Mouse (Mus musculus) ovary, adult 18-20 months (tissue): ENCODE data around the gene Tuba1c.
"Not testable (repeated sequence)": the region's sequence is repeated elsewhere in the genome, so short reads cannot be mapped to it uniquely, and the experiment has no call there.

Experiments
- DNase-seq: peaks from one replicate; pipeline ENCODE4 v3.0.0; 2022; ENCODE audit warnings: low spot score, mixed read lengths

Gene Tuba1c

GRCm38 (mm10) chr15:99030585-99031387 lies 1.1 kb downstream of the Tuba1c start:
- peak; percentile 32 for DNase-seq

GRCm38 (mm10) chr15:99031388-99031675 lies 1.6 kb downstream of the Tuba1c start:
- no peak for DNase-seq

GRCm38 (mm10) chr15:99032041-99032725 lies 2.5 kb downstream of the Tuba1c start:
- no peak for DNase-seq

- no peak for DNase-seq
Observed at GRCm38 (mm10) chr15:99032726-99033250, 3.1 kb downstream of the Tuba1c start.

- no peak for DNase-seq
Observed at GRCm38 (mm10) chr15:99033498-99034270, 4.0 kb downstream of the Tuba1c start.

- DNase-seq: no peak
Observed at GRCm38 (mm10) chr15:99035431-99035830, 5.7 kb downstream of the Tuba1c start.

- no peak for DNase-seq
Observed at GRCm38 (mm10) chr15:99036249-99036905, 6.7 kb downstream of the Tuba1c start.

GRCm38 (mm10) chr15:99038025-99038424 lies 8.3 kb downstream of the Tuba1c start:
- DNase-seq: no peak

- DNase-seq: no peak
Observed at GRCm38 (mm10) chr15:99038797-99039196, 9.1 kb downstream of the Tuba1c start.

GRCm38 (mm10) chr15:99039306-99039705 lies 9.6 kb downstream of the Tuba1c start:
- no peak for DNase-seq

GRCm38 (mm10) chr15:99039996-99040919 lies 10.6 kb downstream of the Tuba1c start:
- DNase-seq: no peak

GRCm38 (mm10) chr15:99040920-99041856 lies 11.5 kb downstream of the Tuba1c start:
- peak; percentile 53 for DNase-seq

- DNase-seq: no peak
Observed at GRCm38 (mm10) chr15:99042334-99042733, 12.6 kb downstream of the Tuba1c start.

GRCm38 (mm10) chr15:99044854-99045253 lies 15.2 kb downstream of the Tuba1c start:
- DNase-seq: no peak

GRCm38 (mm10) chr15:99045734-99046133 lies 16.0 kb downstream of the Tuba1c start:
- DNase-seq: not testable (repeated sequence)

GRCm38 (mm10) chr15:99049473-99050253 lies 20.0 kb downstream of the Tuba1c start:
- no peak for DNase-seq

- no peak for DNase-seq
Observed at GRCm38 (mm10) chr15:99053373-99053772, 23.7 kb downstream of the Tuba1c start.

GRCm38 (mm10) chr15:99055040-99055439 lies 25.3 kb downstream of the Tuba1c start, which contains the start of gene Prph:
TSS of gene Prph (plus strand) at chr15:99055174.
- DNase-seq: no peak

- DNase-seq: no peak
Observed at GRCm38 (mm10) chr15:99055511-99055961, 25.8 kb downstream of the Tuba1c start.
